Mouse (Mus musculus): ENCODE data around the gene Ptcd1. TPM values are rescaled to one million over a fixed set of nuclear protein-coding genes. Genes with fewer than 3 reads are reported as not detected.
"Not testable (repeated sequence)": the region's sequence is repeated elsewhere in the genome, so short reads cannot be mapped to it uniquely, and the experiment has no call there.

Gene Ptcd1
- polyA plus RNA-seq, 1 experiment from 2014 or later = 13.0 TPM

- no peak overlapping the region for H3K27ac ChIP-seq (ENCODE audit: low read length)
- H3K4me2 ChIP-seq (replicated peaks; ENCODE audit: low read depth, low read length) = no peak overlapping the region
- no peaks in the 10 kb centered on the region for H3K4me1 ChIP-seq (ENCODE audit: insufficient read depth, low read depth, low read length)
- TF ChIP-seq CTCF (IDR thresholded peaks at IDR 0.05) (no peak), EP300 (IDR thresholded peaks at IDR 0.05) (no peak)
- no peak overlapping the region for H3K4me3 ChIP-seq (ENCODE audit: low read depth, low read length)
- H3K36me3 ChIP-seq (ENCODE audit: insufficient read depth, low read length) = peaks cover 54% of the 10 kb centered on the region
- H3K9me3 ChIP-seq (ENCODE audit: low read length) = no peaks in the 10 kb centered on the region
- no peak overlapping the region for H3K9ac ChIP-seq (replicated peaks; ENCODE audit: low read depth)
- H3K27me3 ChIP-seq (replicated peaks; ENCODE audit: insufficient read depth, low read length) = no peaks in the 10 kb centered on the region
- DNase-seq (ENCODE audit: low spot score) (no peak), ATAC-seq (no peak)
- 78% methylated on average over 4 of the region's 4 CpGs for WGBS
Observed at GRCm38 (mm10) chr5:145102706-145103105, 64.2 kb downstream of the Ptcd1 start.

GRCm38 (mm10) chr5:145101451-145101850 lies 65.5 kb downstream of the Ptcd1 start:
- WGBS = 96% methylated on average over 11 of the region's 11 CpGs
- not testable (repeated sequence) for H3K9ac ChIP-seq (replicated peaks; ENCODE audit: low read depth); H3K4me2 ChIP-seq (replicated peaks; ENCODE audit: low read depth, low read length); H3K27me3 ChIP-seq (replicated peaks; ENCODE audit: insufficient read depth, low read length); H3K27ac ChIP-seq (ENCODE audit: low read length); H3K4me1 ChIP-seq (ENCODE audit: insufficient read depth, low read depth, low read length); H3K4me3 ChIP-seq (ENCODE audit: low read depth, low read length); ATAC-seq; DNase-seq (ENCODE audit: low spot score); H3K9me3 ChIP-seq (ENCODE audit: low read length)
- H3K36me3 ChIP-seq (ENCODE audit: insufficient read depth, low read length) = peaks cover 48% of the 10 kb centered on the region

GRCm38 (mm10) chr5:145100960-145101359 lies 65.9 kb downstream of the Ptcd1 start:
- peaks cover 53% of the 10 kb centered on the region for H3K36me3 ChIP-seq (ENCODE audit: insufficient read depth, low read length)
- ATAC-seq = no peak

GRCm38 (mm10) chr5:145098340-145098821 lies 68.5 kb downstream of the Ptcd1 start:
- H3K9me3 ChIP-seq (ENCODE audit: low read length) = no peaks in the 10 kb centered on the region
- no peak overlapping the region for H3K27ac ChIP-seq (ENCODE audit: low read length)
- no peak overlapping the region for H3K9ac ChIP-seq (replicated peaks; ENCODE audit: low read depth)
- WGBS = 91% methylated on average over 10 of the region's 10 CpGs
- no peak overlapping the region for H3K4me3 ChIP-seq (ENCODE audit: low read depth, low read length)
- no peaks in the 10 kb centered on the region for H3K4me1 ChIP-seq (ENCODE audit: insufficient read depth, low read depth, low read length)
- ATAC-seq (no peak), DNase-seq (ENCODE audit: low spot score) (no peak)
- TF ChIP-seq EP300 (IDR thresholded peaks at IDR 0.05) (no peak), CTCF (IDR thresholded peaks at IDR 0.05) (no peak)
- H3K27me3 ChIP-seq (replicated peaks; ENCODE audit: insufficient read depth, low read length) = no peaks in the 10 kb centered on the region
- H3K4me2 ChIP-seq (replicated peaks; ENCODE audit: low read depth, low read length) = no peak overlapping the region
- H3K36me3 ChIP-seq (ENCODE audit: insufficient read depth, low read length) = peaks cover 50% of the 10 kb centered on the region

More at GRCm38 (mm10) chr5:145100960-145101359, 65.9 kb downstream of the Ptcd1 start:
- Histone ChIP-seq H3K4me1 (ENCODE audit: insufficient read depth, low read depth, low read length) (no peaks in the 10 kb centered on the region), H3K27me3 (replicated peaks; ENCODE audit: insufficient read depth, low read length) (no peaks in the 10 kb centered on the region), H3K4me3 (ENCODE audit: low read depth, low read length) (no peak overlapping the region), H3K27ac (ENCODE audit: low read length) (no peak overlapping the region), H3K9me3 (ENCODE audit: low read length) (no peaks in the 10 kb centered on the region), H3K4me2 (replicated peaks; ENCODE audit: low read depth, low read length) (no peak overlapping the region), H3K9ac (replicated peaks; ENCODE audit: low read depth) (no peak overlapping the region)
- WGBS = 97% methylated on average over 9 of the region's 9 CpGs
- TF ChIP-seq CTCF (IDR thresholded peaks at IDR 0.05) (no peak), EP300 (IDR thresholded peaks at IDR 0.05) (no peak)
- no peak for DNase-seq (ENCODE audit: low spot score)

Other genes starting within 250 kb of the Ptcd1 start
- 12.5 and 13.2 TPM in 2 replicates for gene Smurf1, start 201.3 kb downstream of the Ptcd1 start, polyA plus RNA-seq (2015; fragmentation: Nextera tagmentation; extraction: Ambion mirVana)
- gene Gm4871, start 134.4 kb downstream of the Ptcd1 start, polyA plus RNA-seq (2015; fragmentation: Nextera tagmentation; extraction: Ambion mirVana) = not detected in 2 replicates
- 0.56 and 0.73 TPM in 2 replicates for gene 1700018F24Rik, start 124.1 kb downstream of the Ptcd1 start, polyA plus RNA-seq (2015; fragmentation: Nextera tagmentation; extraction: Ambion mirVana)
- 127 and 129 TPM in 2 replicates for gene Arpc1a, start 83.3 kb downstream of the Ptcd1 start, polyA plus RNA-seq (2015; fragmentation: Nextera tagmentation; extraction: Ambion mirVana)
- not detected in 2 replicates for gene Kpna7, start 83.1 kb downstream of the Ptcd1 start, polyA plus RNA-seq (2015; fragmentation: Nextera tagmentation; extraction: Ambion mirVana)
- 451 and 467 TPM in 2 replicates for gene Arpc1b, start 52.9 kb downstream of the Ptcd1 start, polyA plus RNA-seq (2015; fragmentation: Nextera tagmentation; extraction: Ambion mirVana)
- gene Pdap1, start 26.9 kb downstream of the Ptcd1 start, polyA plus RNA-seq (2015; fragmentation: Nextera tagmentation; extraction: Ambion mirVana) = 47.9 and 51.1 TPM in 2 replicates
- gene Bud31, start 26.7 kb downstream of the Ptcd1 start, polyA plus RNA-seq (2015; fragmentation: Nextera tagmentation; extraction: Ambion mirVana) = 152 TPM in 2 replicates
- 22.9 and 25.9 TPM in 2 replicates for gene Cpsf4, start 105 bp upstream of the Ptcd1 start, polyA plus RNA-seq (2015; fragmentation: Nextera tagmentation; extraction: Ambion mirVana)
- gene Atp5j2, start 25.0 kb upstream of the Ptcd1 start, polyA plus RNA-seq (2015; fragmentation: Nextera tagmentation; extraction: Ambion mirVana) = 374 and 396 TPM in 2 replicates
- 13.0 and 13.9 TPM in 2 replicates for gene Zkscan14, start 34.8 kb upstream of the Ptcd1 start, polyA plus RNA-seq (2015; fragmentation: Nextera tagmentation; extraction: Ambion mirVana)
- gene Zkscan5, start 37.5 kb upstream of the Ptcd1 start, polyA plus RNA-seq (2015; fragmentation: Nextera tagmentation; extraction: Ambion mirVana) = 7.5 and 8.1 TPM in 2 replicates
- gene Zfp655, start 64.6 kb upstream of the Ptcd1 start, polyA plus RNA-seq (2015; fragmentation: Nextera tagmentation; extraction: Ambion mirVana) = 27.6 and 32.1 TPM in 2 replicates
- 0.51 and 0.54 TPM in 2 replicates for gene Zscan25, start 113.4 kb upstream of the Ptcd1 start, polyA plus RNA-seq (2015; fragmentation: Nextera tagmentation; extraction: Ambion mirVana)
- not detected in 2 replicates for gene Cyp3a57, start 178.2 kb upstream of the Ptcd1 start, polyA plus RNA-seq (2015; fragmentation: Nextera tagmentation; extraction: Ambion mirVana)

Data from lung, postnatal 0 days (tissue).